Mouse (Mus musculus) lung, postnatal 0 days (tissue): ENCODE data around the gene Btrc.

Experiments used
- CTCF ChIP-seq: IDR thresholded peaks from 2 replicates; pipeline ENCODE4 v1.5.1; 2016; ENCODE audit warnings: antibody characterized with exemption, mild to moderate bottlenecking
- EP300 ChIP-seq: IDR thresholded peaks from 2 replicates; pipeline ENCODE4 v1.6.1; 2016; ENCODE audit warnings: antibody characterized with exemption, mild to moderate bottlenecking, control low read depth

DNA sequence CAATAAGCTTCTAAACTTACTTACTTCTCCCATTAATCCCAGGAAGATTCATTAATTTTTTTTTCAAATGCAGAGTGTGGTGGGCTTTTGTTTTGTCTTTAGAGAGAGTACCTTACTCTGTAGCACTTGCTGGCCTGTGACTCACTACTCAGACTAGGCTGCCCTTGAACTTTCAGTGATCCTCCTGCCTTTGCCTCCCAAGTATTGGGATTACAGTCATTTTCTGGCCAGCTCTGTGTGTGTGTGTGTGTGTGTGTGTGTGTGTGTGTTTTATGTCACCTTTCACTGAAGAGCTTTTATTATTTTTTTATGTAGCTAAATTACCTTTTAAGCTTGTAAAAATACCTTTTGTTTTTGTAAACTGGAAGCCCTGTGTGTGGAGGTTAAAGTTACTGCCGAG lies 84.4 kb downstream of the Btrc start:
- no peak for TF ChIP-seq CTCF
- TF ChIP-seq EP300 = no peak
